Mouse (Mus musculus): ENCODE data around the gene Xcl1.

DNA sequence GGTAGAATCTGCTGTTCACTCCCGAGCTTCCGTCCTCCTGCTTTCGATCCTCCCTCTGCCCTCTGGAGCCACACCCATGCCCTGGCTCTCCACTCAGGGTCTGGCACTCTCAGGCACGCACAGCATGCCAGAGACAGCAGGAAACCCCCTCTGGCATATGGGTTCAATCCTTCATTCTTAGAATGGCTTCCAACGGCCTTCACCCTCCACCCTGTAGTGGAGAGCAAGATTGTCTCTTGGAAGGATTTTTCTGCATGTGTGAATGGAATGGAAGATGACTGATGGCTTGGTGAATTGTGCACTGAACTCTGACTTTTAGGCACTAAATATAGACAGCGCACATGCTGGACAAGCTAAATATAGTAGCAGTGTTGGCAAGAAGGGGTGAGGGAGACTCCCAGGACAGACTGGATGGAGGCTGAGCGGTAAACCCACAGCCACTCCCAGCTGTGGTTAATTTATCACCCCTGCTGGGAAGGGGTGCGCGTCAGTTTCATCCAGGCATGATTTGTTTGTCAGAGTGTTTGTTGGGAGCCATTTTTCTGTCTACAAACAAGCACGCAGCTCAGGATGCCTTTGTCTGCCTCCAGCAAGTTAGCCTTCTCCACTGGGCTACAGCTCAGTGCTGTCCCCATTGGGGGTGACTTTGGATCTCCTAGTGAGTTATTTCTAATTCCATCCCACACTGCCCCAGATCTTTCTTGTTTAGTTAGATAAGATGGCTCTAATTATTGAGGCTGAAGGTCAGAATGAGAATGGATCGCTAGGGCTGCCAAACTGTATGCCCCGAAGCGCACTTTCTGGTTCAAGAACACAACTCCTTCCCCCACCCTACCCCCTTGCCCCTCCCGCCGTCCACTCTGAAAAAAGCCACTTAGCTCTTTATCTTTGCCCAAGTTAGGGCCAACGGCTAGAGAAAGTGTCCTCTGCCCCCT, 38.8 kb downstream of the Xcl1 start:
- TF ChIP-seq EP300 (IDR thresholded peaks at IDR 0.05) (no peak; the same call in 1 of the 2 replicates), CTCF (IDR thresholded peaks at IDR 0.05) (no peak)

All from lung, postnatal 0 days (tissue).